Mouse (Mus musculus): ENCODE results near the gene Sirt6. TPM values are rescaled to one million over a fixed set of nuclear protein-coding genes. Genes with fewer than 3 reads are reported as not detected.

Sirt6 gene
- 76.7 and 79.5 TPM in 2 replicates for polyA plus RNA-seq (2012; rRNA removed)

DNA sequence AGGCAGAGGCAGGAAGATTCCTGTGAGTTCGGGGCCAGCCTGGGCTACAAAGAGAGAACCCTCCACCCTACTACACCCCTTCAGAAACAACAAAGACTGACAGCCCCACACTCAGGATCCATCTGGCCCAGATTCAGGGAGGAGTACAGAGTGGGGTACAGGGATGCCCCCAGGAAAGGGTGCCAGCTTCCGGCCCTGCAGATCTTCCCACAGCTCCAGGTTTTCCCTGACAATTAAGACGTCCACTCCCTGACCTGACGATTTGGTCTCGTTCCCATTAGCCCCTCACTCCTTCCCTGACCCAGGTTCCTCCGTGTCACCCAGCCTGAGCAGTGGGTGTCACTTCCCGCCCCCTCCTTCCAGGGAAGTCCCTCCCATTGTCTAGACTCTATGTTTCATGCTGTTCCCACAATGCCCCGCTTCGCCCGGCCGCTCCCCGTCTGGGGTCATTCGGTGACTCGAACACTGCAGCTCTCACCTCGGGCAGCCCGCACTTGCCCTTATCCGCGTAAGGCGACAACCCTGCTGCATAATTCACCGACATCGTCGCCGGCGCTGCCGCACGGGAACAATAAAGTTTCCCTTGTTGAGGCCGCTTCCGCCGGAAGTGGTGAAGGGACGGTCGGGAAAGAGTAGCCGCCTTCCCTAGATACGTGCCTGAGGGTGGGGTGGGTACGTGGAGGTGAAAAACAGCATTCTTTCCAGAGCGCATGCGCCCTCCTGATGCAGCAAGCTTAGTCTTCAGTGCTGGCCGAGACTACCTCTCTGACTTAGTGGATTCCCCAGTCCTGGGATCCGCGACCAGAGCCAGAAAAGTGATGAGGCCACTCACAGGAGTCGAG is at the start of gene Sirt6:
Gene Sirt6, minus strand, starts transcription at position 804 of the 842 bp plus-strand sequence.

GRCm38 (mm10) chr10:81648803-81649775 is 21.5 kb upstream of the Sirt6 start, which contains the start of gene Gm10778:
TSS of gene Gm10778 (plus strand) at chr10:81649059.

DNA sequence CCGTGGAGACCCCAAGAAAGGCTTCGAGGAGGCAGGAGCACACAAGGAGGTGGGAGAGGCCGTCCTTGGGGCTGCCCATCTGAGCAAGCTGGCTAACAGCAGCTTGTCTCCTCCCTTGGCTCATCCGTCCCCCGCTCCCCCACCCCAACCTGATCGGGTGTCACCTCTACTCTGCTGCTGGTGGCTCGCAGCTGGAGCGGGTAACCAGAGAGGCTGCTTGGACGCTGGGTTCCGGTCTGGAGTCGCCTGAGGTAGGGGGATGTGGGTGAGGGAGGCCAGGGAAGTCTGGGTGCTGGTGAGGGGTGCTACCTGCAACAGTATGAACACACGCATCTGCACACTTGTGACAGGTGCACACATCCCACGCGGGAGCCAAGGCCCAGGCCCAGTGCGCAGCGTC is 793 bp upstream of the Sirt6 start, which contains the start of gene Ankrd24:
Gene Ankrd24, plus strand, starts transcription at position 151 of the 400 bp plus-strand sequence.

DNA sequence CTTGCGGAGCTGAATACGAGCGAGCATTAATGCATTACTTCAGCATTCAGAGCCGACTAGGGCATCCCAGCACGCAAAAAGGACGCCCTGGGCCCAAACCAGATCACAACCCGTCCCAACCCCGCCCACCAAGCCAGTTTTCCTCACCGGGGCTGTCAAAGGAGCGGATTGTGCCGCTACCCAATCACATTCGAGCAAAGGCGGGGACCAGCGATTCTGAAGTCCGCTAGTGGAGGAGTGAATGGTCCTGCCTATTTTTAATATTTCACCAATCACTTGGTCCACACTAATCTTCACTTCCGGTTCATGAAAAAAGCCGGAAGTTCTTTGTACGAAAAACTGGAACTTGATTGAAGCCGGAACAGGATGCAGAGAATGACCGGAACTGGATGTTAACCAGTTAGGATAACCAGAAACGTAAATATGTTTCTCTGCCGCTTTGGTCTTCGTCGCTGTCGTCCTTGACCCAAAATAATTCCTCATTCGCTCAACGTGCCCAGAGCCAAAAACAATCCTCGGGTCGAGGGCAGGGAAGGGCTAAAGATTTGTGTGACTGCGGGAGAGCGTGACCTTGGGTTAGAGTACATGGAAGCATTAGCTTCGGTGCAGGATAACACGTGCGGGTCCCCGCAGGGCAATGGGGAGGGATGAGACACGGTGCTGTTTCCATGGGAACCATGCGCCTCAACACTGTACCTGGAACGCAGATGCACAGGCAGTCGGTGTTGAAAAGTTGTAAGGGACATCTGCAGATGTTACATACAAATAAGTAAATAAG is 21.4 kb downstream of the Sirt6 start, which contains the start of gene BC025920:
Gene BC025920, plus strand, starts transcription at position 297 of the 778 bp plus-strand sequence.

DNA sequence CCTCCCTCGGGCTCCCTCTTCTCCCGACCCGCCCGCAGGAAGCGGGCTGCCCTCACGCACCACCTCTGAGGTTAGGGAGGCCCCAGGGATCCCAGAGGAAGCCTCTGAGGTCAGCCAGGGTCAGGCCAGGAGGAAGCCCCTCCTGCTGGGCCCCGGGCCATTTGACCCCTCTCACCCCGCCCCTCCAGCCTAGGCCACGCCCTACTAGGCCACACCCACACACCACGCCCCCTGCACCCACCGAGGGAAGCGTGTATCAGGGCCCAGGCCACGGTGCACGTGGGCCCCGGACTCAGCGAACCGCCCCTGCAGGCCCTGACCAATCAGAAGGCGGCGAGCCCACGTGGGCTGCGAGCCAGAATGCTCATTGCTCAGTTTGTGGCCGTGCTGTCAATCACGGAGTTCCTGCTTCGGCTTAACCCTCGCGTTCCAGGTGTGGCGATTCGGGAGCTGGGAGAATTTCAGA is 26.8 kb downstream of the Sirt6 start, which contains the start of gene Tle6:
Gene Tle6, minus strand, starts transcription at position 336 of the 466 bp plus-strand sequence.

DNA sequence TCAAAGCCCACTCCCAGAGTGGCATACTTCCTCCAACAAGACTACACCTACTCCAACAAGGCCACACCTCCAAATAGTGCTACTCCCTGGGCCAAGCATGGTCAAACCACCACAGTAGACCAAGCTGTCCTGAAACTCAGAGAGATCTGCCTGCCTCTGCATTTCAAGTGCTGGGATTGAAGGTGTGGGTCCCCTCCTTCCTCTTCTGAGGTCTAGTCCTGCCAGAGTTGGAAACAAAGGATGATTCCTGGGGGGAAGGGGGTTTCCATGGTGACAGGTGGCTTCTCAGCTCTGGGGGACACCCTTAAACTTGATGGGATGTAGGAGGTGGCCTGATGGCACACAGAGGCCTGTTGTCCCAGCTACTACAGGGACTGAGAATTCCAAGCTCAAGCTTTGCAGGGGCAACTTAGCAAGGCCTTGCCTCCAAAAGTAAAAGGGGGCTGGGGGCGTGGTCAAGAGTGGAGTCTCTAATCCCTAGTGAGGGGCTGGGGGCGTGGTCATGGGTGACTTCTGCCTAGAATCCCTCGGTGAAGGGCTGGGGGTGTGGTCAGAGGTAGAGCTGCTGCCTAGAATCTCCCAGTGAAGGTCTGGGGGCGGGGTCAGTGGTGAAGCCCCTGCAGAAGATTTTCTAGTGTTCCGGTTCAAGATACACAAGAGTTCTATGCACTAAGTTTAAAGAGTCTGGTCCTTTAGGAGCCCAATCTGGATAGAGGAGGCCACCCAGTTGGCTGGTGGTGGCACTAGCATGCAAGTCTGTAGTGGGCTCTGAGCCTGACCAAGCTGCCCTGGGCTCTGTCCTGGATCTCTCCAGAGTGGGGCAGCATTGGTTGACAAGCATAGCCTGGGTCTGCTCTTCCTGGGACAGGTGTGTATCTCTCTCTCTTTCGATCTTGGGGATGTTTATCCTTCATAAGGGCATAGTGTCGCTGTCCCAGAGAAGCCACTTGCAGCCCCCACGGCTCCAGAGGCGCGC is 53.2 kb downstream of the Sirt6 start, which contains the start of gene Tle2:
Gene Tle2, plus strand, starts transcription at position 481 of the 976 bp plus-strand sequence.

Other genes with a start within 250 kb of the Sirt6 start
- 130 and 138 TPM in 2 replicates for gene Fzr1, start 249.3 kb downstream of the Sirt6 start, polyA plus RNA-seq (2012; rRNA removed)
- gene Dohh, start 243.4 kb downstream of the Sirt6 start, polyA plus RNA-seq (2012; rRNA removed): 65.9 and 67.3 TPM in 2 replicates
- 6.7 and 7.1 TPM in 2 replicates for gene Gm48551, start 243.3 kb downstream of the Sirt6 start, polyA plus RNA-seq (2012; rRNA removed)
- 8.2 and 10.2 TPM in 2 replicates for gene Gm48552, start 238.8 kb downstream of the Sirt6 start, polyA plus RNA-seq (2012; rRNA removed)
- gene Smim24, start 234.7 kb downstream of the Sirt6 start, polyA plus RNA-seq (2012; rRNA removed): 3.1 and 3.9 TPM in 2 replicates
- 11.0 and 17.7 TPM in 2 replicates for gene Nfic, start 172.2 kb downstream of the Sirt6 start, polyA plus RNA-seq (2012; rRNA removed)
- gene Celf5, start 145.1 kb downstream of the Sirt6 start, polyA plus RNA-seq (2012; rRNA removed): 286 and 299 TPM in 2 replicates
- gene Ncln, start 131.4 kb downstream of the Sirt6 start, polyA plus RNA-seq (2012; rRNA removed): 145 and 155 TPM in 2 replicates
- gene S1pr4, start 127.7 kb downstream of the Sirt6 start, polyA plus RNA-seq (2012; rRNA removed): 0.34 and 0.43 TPM in 2 replicates
- 0.84 and 1.1 TPM in 2 replicates for gene Gna15, start 103.6 kb downstream of the Sirt6 start, polyA plus RNA-seq (2012; rRNA removed)
- gene Gna11, start 82.6 kb downstream of the Sirt6 start, polyA plus RNA-seq (2012; rRNA removed): 94.4 and 98.2 TPM in 2 replicates
- 534 and 542 TPM in 2 replicates for gene Aes, start 68.3 kb downstream of the Sirt6 start, polyA plus RNA-seq (2012; rRNA removed)
- gene Tle2, start 53.2 kb downstream of the Sirt6 start, polyA plus RNA-seq (2012; rRNA removed): 102 and 134 TPM in 2 replicates
- 5.5 and 10.4 TPM in 2 replicates for gene Tle6, start 26.7 kb downstream of the Sirt6 start, polyA plus RNA-seq (2012; rRNA removed)
- 5.9 and 7.4 TPM in 2 replicates for gene BC025920, start 21.5 kb downstream of the Sirt6 start, polyA plus RNA-seq (2012; rRNA removed)
- 70.6 and 82.1 TPM in 2 replicates for gene Ankrd24, start 743 bp upstream of the Sirt6 start, polyA plus RNA-seq (2012; rRNA removed)
- gene Gm10778, start 21.3 kb upstream of the Sirt6 start, polyA plus RNA-seq (2012; rRNA removed): 3.0 and 3.1 TPM in 2 replicates
- gene Zfp433, start 77.0 kb upstream of the Sirt6 start, polyA plus RNA-seq (2012; rRNA removed): 7.9 and 8.2 TPM in 2 replicates
- gene Gm3055, start 143.4 kb upstream of the Sirt6 start, polyA plus RNA-seq (2012; rRNA removed): 12.5 and 12.8 TPM in 2 replicates
- gene Gm4767, start 184.4 kb upstream of the Sirt6 start, polyA plus RNA-seq (2012; rRNA removed): 0.52 and 0.55 TPM in 2 replicates
- 7.6 and 8.0 TPM in 2 replicates for gene Gm32687, start 236.1 kb upstream of the Sirt6 start, polyA plus RNA-seq (2012; rRNA removed)